Mouse (Mus musculus): ENCODE measurements around the gene Spef2. TPM values are rescaled to one million over a fixed set of nuclear protein-coding genes. Genes with fewer than 3 reads are reported as not detected.

Spef2 gene
- polyA plus RNA-seq, 1 experiment from 2014 or later: 0.42 TPM

Other genes with a start within 250 kb of the Spef2 start
- gene Il7r, start 218.7 kb downstream of the Spef2 start, polyA plus RNA-seq (2014; fragmentation: Nextera tagmentation; extraction: Ambion mirVana): 0.06 TPM in 2 replicates

Measured in embryonic facial prominence, embryonic 11.5 days (tissue).